Mouse (Mus musculus): ENCODE measurements around the gene Apba2. TPM values are rescaled to one million over a fixed set of nuclear protein-coding genes. Genes with fewer than 3 reads are reported as not detected.

Gene Apba2
- polyA plus RNA-seq, 1 experiment, result not detected

- H3K4me3 ChIP-seq (ENCODE audit: insufficient read depth, low read depth, low read length), result no peak overlapping the region
- TF ChIP-seq CTCF (IDR thresholded peaks at IDR 0.05; ENCODE audit: insufficient read depth, low read depth, low read length), result no peak
- TF ChIP-seq POLR2A (IDR thresholded peaks at IDR 0.05; ENCODE audit: insufficient read depth, low read depth, low read length), result no peak
- no peaks in the 10 kb centered on the region for H3K4me1 ChIP-seq (ENCODE audit: control insufficient read depth, insufficient read depth, low read length)
- H3K27ac ChIP-seq (ENCODE audit: insufficient read depth, low read depth, low read length), result no peak overlapping the region
- WGBS, result 90% methylated on average over 4 of the region's 4 CpGs
These were observed 166.5 kb downstream of the Apba2 start for GRCm38 (mm10) chr7:64667959-64668358.

- WGBS, result 59% methylated on average over 10 of the region's 10 CpGs
- Histone ChIP-seq H3K4me1 (ENCODE audit: control insufficient read depth, insufficient read depth, low read length) (no peaks in the 10 kb centered on the region), H3K4me3 (ENCODE audit: insufficient read depth, low read depth, low read length) (no peak overlapping the region), H3K27ac (ENCODE audit: insufficient read depth, low read depth, low read length) (no peak overlapping the region)
- TF ChIP-seq CTCF (IDR thresholded peaks at IDR 0.05; ENCODE audit: insufficient read depth, low read depth, low read length), result no peak
These were observed 178.4 kb downstream of the Apba2 start for GRCm38 (mm10) chr7:64679771-64680479.

DNA sequence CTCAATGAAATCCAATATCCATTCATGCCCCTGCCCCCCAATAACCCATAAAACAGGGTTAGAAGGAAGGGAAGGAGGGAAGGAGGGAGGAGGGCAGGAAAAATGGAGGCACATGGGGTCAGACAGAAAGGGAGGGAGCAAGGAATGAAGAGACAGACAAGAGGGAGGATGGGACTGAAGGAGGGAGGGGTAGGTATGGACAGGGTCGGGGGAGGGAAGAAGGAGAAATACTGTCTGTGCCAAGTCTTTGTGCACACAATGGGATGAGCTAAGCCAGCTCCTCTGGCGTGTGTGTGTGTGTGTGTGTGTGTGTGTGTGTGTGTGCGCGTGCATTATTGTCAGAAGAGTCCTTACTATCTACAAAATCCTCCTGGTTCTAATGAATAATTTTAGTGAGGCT is 183.4 kb downstream of the Apba2 start:
- no peak overlapping the region for H3K4me3 ChIP-seq (ENCODE audit: insufficient read depth, low read depth, low read length)
- no peak overlapping the region for H3K27ac ChIP-seq (ENCODE audit: insufficient read depth, low read depth, low read length)
- no peak for TF ChIP-seq POLR2A (IDR thresholded peaks at IDR 0.05; ENCODE audit: insufficient read depth, low read depth, low read length)
- no peak for TF ChIP-seq CTCF (IDR thresholded peaks at IDR 0.05; ENCODE audit: insufficient read depth, low read depth, low read length)
- 57% methylated on average over 4 of the region's 4 CpGs for WGBS
- no peaks in the 10 kb centered on the region for H3K4me1 ChIP-seq (ENCODE audit: control insufficient read depth, insufficient read depth, low read length)

- Histone ChIP-seq H3K4me1 (ENCODE audit: control insufficient read depth, insufficient read depth, low read length) (no peaks in the 10 kb centered on the region; the same call in 1 of the 2 replicates), H3K4me3 (ENCODE audit: insufficient read depth, low read depth, low read length) (no peak overlapping the region), H3K27ac (ENCODE audit: insufficient read depth, low read depth, low read length) (no peak overlapping the region)
- TF ChIP-seq POLR2A (IDR thresholded peaks at IDR 0.05; ENCODE audit: insufficient read depth, low read depth, low read length) (no peak), CTCF (IDR thresholded peaks at IDR 0.05; ENCODE audit: insufficient read depth, low read depth, low read length) (no peak)
- 55% methylated on average over 14 of the region's 14 CpGs for WGBS
These were observed 186.8 kb downstream of the Apba2 start for GRCm38 (mm10) chr7:64688115-64688817.

GRCm38 (mm10) chr7:64691831-64692230 is 190.3 kb downstream of the Apba2 start:
- WGBS, result 98% methylated on average over 2 of the region's 2 CpGs
- no peak for TF ChIP-seq CTCF (IDR thresholded peaks at IDR 0.05; ENCODE audit: insufficient read depth, low read depth, low read length)
- TF ChIP-seq POLR2A (IDR thresholded peaks at IDR 0.05; ENCODE audit: insufficient read depth, low read depth, low read length), result no peak

DNA sequence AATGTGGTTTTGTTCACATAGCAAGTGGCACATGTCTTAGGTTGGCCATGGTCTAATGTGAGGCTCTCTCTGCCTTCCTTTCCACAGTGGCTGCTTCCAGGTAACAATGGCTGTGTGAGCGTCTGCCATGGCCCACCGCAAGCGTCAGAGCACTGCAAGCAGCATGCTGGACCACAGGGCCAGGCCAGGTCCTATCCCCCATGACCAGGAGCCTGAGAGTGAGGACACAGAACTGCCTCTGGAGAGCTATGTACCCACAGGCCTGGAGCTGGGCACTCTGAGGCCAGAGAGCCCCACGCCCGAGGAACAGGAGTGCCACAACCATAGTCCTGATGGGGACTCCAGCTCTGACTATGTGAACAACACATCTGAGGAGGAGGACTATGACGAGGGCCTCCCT is 193.4 kb downstream of the Apba2 start:
- TF ChIP-seq CTCF (IDR thresholded peaks at IDR 0.05; ENCODE audit: insufficient read depth, low read depth, low read length) (no peak), POLR2A (IDR thresholded peaks at IDR 0.05; ENCODE audit: insufficient read depth, low read depth, low read length) (no peak)
- Histone ChIP-seq H3K4me1 (ENCODE audit: control insufficient read depth, insufficient read depth, low read length) (peaks cover 7% of the 10 kb centered on the region; the same call in 1 of the 2 replicates), H3K27ac (ENCODE audit: insufficient read depth, low read depth, low read length) (no peak overlapping the region), H3K4me3 (ENCODE audit: insufficient read depth, low read depth, low read length) (no peak overlapping the region)
- 97% methylated on average over 6 of the region's 6 CpGs for WGBS

More at GRCm38 (mm10) chr7:64691831-64692230, 190.3 kb downstream of the Apba2 start:
- Histone ChIP-seq H3K27ac (ENCODE audit: insufficient read depth, low read depth, low read length) (no peak overlapping the region), H3K4me3 (ENCODE audit: insufficient read depth, low read depth, low read length) (no peak overlapping the region), H3K4me1 (ENCODE audit: control insufficient read depth, insufficient read depth, low read length) (peaks cover 2% of the 10 kb centered on the region; the same call in 1 of the 2 replicates)

- Histone ChIP-seq H3K27ac (ENCODE audit: insufficient read depth, low read depth, low read length) (no peak overlapping the region), H3K4me3 (ENCODE audit: insufficient read depth, low read depth, low read length) (no peak overlapping the region), H3K4me1 (ENCODE audit: control insufficient read depth, insufficient read depth, low read length) (peaks cover 7% of the 10 kb centered on the region; the same call in 1 of the 2 replicates)
- 32% methylated on average over 14 of the region's 14 CpGs for WGBS
- TF ChIP-seq POLR2A (IDR thresholded peaks at IDR 0.05; ENCODE audit: insufficient read depth, low read depth, low read length) (no peak), CTCF (IDR thresholded peaks at IDR 0.05; ENCODE audit: insufficient read depth, low read depth, low read length) (no peak)
These were observed 195.2 kb downstream of the Apba2 start for GRCm38 (mm10) chr7:64696521-64697281.

GRCm38 (mm10) chr7:64697791-64698337 is 196.4 kb downstream of the Apba2 start:
- 70% methylated on average over 6 of the region's 6 CpGs for WGBS
- H3K4me1 ChIP-seq (ENCODE audit: control insufficient read depth, insufficient read depth, low read length), result peaks cover 7% of the 10 kb centered on the region; the same call in 1 of the 2 replicates
- H3K4me3 ChIP-seq (ENCODE audit: insufficient read depth, low read depth, low read length), result no peak overlapping the region
- H3K27ac ChIP-seq (ENCODE audit: insufficient read depth, low read depth, low read length), result no peak overlapping the region
- TF ChIP-seq POLR2A (IDR thresholded peaks at IDR 0.05; ENCODE audit: insufficient read depth, low read depth, low read length), result no peak
- no peak for TF ChIP-seq CTCF (IDR thresholded peaks at IDR 0.05; ENCODE audit: insufficient read depth, low read depth, low read length)

Data from olfactory bulb, adult 2 months (tissue).